Mouse (Mus musculus): ENCODE measurements around the gene Aqp6. TPM values are rescaled to one million over a fixed set of nuclear protein-coding genes. Genes with fewer than 3 reads are reported as not detected.

Aqp6 gene
- polyA plus RNA-seq, 1 experiment from 2014 or later = 0.90 TPM

GRCm38 (mm10) chr15:99651984-99652872 is 51.0 kb downstream of the Aqp6 start:
- Histone ChIP-seq H3K4me1 (replicated peaks) (peaks cover 67% of the 10 kb centered on the region), H3K36me3 (no peaks in the 10 kb centered on the region), H3K4me3 (peak overlapping the region; percentile 97), H3K27me3 (ENCODE audit: insufficient read depth, poor library complexity, severe bottlenecking) (peaks cover 51% of the 10 kb centered on the region), H3K9me3 (no peaks in the 10 kb centered on the region), H3K27ac (peak overlapping the region; percentile 97)
- DNase-seq (ENCODE audit: low spot score) = no peak
- WGBS = 78% methylated on average over 10 of the region's 10 CpGs

GRCm38 (mm10) chr15:99653291-99653690 is 52.1 kb downstream of the Aqp6 start:
- Histone ChIP-seq H3K4me3 (peak overlapping the region; percentile 45), H3K27ac (peak overlapping the region; percentile 78)
- DNase-seq (ENCODE audit: low spot score) = peak; percentile 55

GRCm38 (mm10) chr15:99653876-99654275 is 52.7 kb downstream of the Aqp6 start:
- H3K27me3 ChIP-seq (ENCODE audit: insufficient read depth, poor library complexity, severe bottlenecking) = peaks cover 51% of the 10 kb centered on the region
- H3K4me3 ChIP-seq = peak overlapping the region; percentile 45
- no peak for DNase-seq (ENCODE audit: low spot score)
- 3% methylated on average over 21 of the region's 21 CpGs for WGBS
- H3K4me1 ChIP-seq (replicated peaks) = peaks cover 50% of the 10 kb centered on the region
- no peaks in the 10 kb centered on the region for H3K9me3 ChIP-seq
- H3K27ac ChIP-seq = peak overlapping the region; percentile 78
- H3K36me3 ChIP-seq = no peaks in the 10 kb centered on the region

More at GRCm38 (mm10) chr15:99653291-99653690, 52.1 kb downstream of the Aqp6 start:
- Histone ChIP-seq H3K27me3 (ENCODE audit: insufficient read depth, poor library complexity, severe bottlenecking) (peaks cover 51% of the 10 kb centered on the region), H3K36me3 (no peaks in the 10 kb centered on the region), H3K9me3 (no peaks in the 10 kb centered on the region), H3K4me1 (replicated peaks) (peaks cover 56% of the 10 kb centered on the region)
- 10% methylated on average over 8 of the region's 8 CpGs for WGBS

Other genes starting within 250 kb of the Aqp6 start
- 10.7 and 14.6 TPM in 2 replicates for gene Fmnl3, start 230.9 kb upstream of the Aqp6 start, polyA plus RNA-seq (2016; fragmentation: Nextera tagmentation; extraction: Ambion mirVana)
- 283 and 284 TPM in 2 replicates for gene Tmbim6, start 208.5 kb upstream of the Aqp6 start, polyA plus RNA-seq (2016; fragmentation: Nextera tagmentation; extraction: Ambion mirVana)
- 13.5 and 15.8 TPM in 2 replicates for gene Nckap5l, start 143.7 kb upstream of the Aqp6 start, polyA plus RNA-seq (2016; fragmentation: Nextera tagmentation; extraction: Ambion mirVana)
- gene Bcdin3d, start 126.7 kb upstream of the Aqp6 start, polyA plus RNA-seq (2016; fragmentation: Nextera tagmentation; extraction: Ambion mirVana) = 19.3 and 20.2 TPM in 2 replicates
- 0.63 and 1.1 TPM in 2 replicates for gene Faim2, start 73.2 kb upstream of the Aqp6 start, polyA plus RNA-seq (2016; fragmentation: Nextera tagmentation; extraction: Ambion mirVana)
- gene Aqp2, start 22.3 kb upstream of the Aqp6 start, polyA plus RNA-seq (2016; fragmentation: Nextera tagmentation; extraction: Ambion mirVana) = not detected in 2 replicates
- gene Aqp5, start 10.6 kb upstream of the Aqp6 start, polyA plus RNA-seq (2016; fragmentation: Nextera tagmentation; extraction: Ambion mirVana) = 0.46 and 1.6 TPM in 2 replicates
- 193 and 219 TPM in 2 replicates for gene Racgap1, start 50.3 kb downstream of the Aqp6 start, polyA plus RNA-seq (2016; fragmentation: Nextera tagmentation; extraction: Ambion mirVana)
- 12.6 and 29.0 TPM in 2 replicates for gene Asic1, start 69.0 kb downstream of the Aqp6 start, polyA plus RNA-seq (2016; fragmentation: Nextera tagmentation; extraction: Ambion mirVana)
- 101 and 118 TPM in 2 replicates for gene Smarcd1, start 100.7 kb downstream of the Aqp6 start, polyA plus RNA-seq (2016; fragmentation: Nextera tagmentation; extraction: Ambion mirVana)
- not detected in 2 replicates for gene Gm17349, start 104.1 kb downstream of the Aqp6 start, polyA plus RNA-seq (2016; fragmentation: Nextera tagmentation; extraction: Ambion mirVana)
- gene Gpd1, start 116.1 kb downstream of the Aqp6 start, polyA plus RNA-seq (2016; fragmentation: Nextera tagmentation; extraction: Ambion mirVana) = 0.54 and 0.78 TPM in 2 replicates
- 152 and 174 TPM in 2 replicates for gene Cox14, start 124.2 kb downstream of the Aqp6 start, polyA plus RNA-seq (2016; fragmentation: Nextera tagmentation; extraction: Ambion mirVana)
- gene Cers5, start 171.5 kb downstream of the Aqp6 start, polyA plus RNA-seq (2016; fragmentation: Nextera tagmentation; extraction: Ambion mirVana) = 59.1 and 61.3 TPM in 2 replicates